Mouse (Mus musculus) c-Kit-positive CD71-positive TER-119-negative erythroid progenitor cells, embryonic 14.5 days (primary cell): Measurements from ENCODE around the gene Gng7.

Experiments used
- DNase-seq: peaks from one replicate; pipeline ENCODE4 v3.0.0-alpha.2; 2013; ENCODE audit warnings: low read depth

The Gng7 gene

DNA sequence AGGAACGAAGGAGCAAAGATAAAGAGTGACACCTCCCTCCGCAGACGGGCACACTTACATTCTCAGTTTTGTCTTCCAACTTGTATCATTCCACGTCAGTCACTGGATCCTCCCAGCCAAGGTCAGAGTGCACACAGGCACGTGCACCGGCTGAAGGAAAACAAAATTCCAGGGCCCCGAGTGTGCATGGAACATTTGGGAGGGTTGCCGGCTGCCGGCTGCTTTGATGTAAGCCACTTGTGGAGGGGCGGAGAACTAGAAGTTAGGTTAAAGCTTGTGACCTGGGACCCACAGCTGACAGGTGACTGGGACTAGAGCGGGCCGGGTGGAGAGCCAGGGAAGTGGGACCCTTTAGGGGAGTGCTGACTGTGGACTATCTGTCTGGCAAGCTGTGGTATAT lies 48.4 kb downstream of the Gng7 start:
- DNase-seq = no peak

DNA sequence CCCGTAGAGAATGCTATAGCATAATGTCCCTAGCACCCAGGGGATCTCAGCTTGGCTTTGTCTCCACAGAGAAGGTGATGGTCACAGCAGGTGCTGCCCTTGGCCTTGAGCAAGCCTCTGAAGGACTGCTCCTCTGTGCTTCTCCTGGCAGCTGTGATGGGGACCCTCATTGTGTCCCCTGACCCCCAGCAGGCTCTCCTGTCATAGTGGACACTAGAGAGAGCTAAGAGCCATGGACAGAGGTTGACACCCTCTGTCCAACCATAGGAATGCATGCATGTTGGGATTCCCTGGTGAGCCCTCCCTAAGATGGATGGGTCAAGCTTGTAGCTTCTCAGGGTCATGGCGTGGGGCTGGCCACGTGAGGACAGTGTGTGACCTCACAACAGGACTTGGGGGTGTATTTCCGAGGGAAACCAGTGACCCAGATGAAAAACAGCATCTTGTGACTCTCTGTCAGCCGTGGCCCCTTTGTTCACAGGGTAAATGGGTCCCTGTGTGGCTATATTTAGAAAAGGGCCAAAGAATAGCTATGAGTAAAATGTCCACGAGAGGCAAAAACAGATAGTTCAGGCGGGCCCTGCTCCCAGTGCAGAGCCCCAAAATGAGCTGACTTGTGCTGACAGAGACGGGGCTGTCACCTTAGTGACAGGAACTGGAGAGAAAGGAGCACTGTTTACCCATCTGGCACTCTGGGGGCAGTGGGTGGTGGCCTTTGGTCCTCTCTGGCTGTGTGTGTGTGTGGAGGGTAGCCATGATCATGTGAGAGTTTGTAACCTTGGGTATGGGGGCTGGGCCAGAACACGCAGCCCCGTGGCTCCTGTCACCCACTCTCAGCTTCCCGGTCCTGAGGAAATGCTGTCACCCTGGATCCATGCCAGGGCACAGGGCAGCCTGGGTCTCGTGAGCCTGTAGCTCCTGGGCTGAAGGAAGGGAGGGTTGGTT lies 51.4 kb downstream of the Gng7 start:
- DNase-seq = no peak

DNA sequence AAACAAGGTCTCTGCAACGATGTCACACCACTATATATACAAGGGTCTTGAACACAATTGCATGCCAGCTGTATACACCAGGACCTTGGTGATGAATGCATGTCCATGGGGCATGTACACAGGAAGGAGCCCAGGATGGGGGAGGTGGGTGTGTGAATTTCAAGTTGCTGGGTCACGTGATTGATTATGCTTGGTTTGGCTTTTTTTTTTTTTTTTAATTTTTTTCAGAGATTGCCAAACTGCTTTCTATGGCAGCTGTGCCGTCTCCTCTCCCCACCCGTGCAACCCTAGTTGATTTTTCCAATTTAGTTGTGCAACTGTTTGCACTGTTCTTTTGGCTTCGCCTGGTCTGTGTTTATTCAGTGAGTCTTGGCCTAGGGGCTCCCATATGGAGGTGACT lies 52.2 kb downstream of the Gng7 start:
- no peak for DNase-seq

DNA sequence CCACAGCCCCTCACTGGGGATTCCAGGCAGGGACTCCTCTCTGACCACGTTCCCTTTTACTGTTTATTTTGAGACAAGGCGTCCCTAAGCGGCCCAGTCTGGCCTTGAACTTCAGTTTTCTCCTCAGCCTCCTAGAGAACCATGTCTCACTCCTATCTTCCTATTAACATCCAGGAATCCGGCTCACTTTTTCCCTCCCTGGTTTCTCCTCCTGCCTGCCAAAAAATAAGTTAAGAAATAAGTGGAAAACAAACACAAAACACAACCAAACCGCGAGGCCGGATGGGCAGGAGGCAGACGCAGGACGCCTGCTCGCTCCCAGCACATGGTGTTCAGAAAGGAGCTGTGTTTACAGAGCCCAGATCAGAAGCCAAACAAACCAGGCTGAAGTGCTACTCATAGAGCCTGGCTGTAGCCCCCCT lies 52.7 kb downstream of the Gng7 start:
- DNase-seq = no peak

DNA sequence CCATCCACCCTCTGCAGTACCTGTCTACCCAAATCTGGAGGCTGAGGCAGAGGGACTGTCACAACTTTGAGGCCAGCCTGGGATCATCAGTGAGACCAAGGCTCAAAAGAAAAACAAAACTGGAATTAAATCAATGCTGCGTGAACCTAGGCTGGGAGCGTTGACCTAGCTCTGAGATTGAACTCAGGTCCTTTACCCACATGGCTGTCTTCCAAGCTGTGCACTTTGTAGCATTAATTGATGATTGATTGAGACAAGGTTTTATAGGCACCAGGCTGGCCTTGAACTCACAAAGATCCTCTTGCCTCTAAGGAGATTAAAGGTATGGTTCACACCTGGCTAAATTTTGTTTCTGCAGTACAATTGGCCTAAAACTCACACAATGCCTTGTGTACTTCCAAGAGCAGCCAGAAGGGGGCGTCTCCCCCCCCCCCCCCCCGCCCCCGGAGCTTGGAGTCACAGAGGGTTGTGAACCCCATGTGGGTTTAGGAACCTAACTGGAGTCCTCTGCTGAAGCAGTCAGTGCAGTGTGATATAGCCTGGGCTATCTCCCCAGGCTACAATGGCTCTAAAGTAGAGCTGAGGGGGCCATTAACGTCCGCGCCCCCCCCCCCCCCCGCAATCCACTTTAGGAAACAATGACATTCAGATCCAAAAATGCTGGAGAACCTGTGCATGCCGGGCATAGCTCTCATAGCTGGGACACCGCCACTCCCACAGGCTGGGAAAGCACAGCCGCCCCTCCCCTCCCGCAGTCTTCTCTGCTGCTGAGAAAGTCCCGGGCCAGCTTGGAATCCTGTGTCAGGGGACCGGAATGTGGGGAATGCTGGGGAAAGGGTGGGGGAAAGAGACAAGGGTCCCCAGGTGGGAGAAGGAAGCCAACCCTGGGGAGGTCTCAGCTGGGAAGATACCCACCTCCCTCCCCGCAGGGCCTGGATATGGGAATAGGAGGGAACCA lies 53.9 kb downstream of the Gng7 start:
- no peak for DNase-seq

DNA sequence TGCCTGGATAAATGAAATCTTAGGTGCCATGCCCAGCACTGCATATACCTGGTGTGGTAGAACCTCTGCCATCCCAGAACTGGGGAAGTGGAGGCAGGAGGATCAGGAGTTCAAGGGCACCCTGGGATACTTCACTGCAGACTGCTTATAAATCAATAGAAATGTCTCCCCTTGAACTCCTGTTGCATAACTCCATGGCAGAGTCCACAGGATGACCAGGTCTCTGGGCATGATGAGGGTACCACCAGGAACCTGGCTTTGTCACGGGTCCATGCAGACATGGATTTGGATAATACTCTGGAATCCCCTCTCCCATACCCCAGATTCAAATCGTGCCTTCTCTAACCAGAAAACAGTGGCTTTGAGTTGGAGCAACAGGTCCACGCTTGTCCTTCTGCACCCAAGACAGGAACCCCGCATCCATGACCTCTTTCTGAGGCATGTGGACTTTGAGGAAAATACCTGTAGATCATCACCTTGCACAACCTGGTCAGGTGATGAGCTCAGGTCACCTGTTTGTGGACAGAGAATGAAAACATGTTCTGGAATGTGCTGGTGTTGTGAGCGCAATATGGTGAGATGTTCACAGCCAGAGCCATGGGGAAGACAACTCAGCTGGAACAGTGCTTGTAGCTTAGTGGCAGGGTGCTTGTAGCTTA lies 55.6 kb downstream of the Gng7 start:
- DNase-seq = no peak

DNA sequence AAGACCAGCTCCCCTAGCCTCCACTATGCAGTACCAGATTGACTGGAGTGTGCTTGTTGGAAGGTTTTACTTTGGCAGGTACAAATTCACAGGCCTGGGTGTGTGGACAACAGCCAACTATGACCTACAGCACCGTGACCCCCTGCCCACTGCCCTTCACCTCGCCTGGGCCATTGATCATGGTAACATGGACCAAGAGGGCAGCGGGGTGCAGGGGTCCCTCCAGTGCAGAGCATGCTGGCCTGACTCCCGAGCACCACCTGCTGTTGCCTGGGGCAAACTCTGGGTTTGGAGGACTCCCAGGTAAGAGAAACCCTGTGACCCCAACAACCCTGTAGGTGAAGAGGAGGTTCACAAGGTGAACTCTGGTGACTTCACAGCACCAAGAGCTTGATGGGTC lies 57.0 kb downstream of the Gng7 start:
- no peak for DNase-seq

DNA sequence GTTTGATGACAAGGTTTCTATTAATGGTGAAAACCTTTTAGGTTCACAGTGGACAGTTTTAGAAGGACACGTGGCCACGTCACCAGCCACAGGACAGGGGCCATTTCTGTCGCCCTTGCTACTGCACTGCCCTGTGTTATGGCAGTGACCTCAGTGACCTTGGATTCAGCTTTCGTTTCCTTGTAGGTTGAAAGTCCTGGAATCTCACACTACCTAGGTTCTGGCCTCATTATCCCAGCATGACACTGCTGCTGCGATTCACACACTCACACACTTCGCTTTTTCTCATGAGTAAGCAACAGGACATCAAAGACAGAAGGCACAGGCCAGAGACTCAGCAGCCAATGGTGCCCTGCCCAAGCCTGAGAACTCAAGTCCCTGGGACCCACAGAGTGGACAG lies 57.8 kb downstream of the Gng7 start:
- no peak for DNase-seq

DNA sequence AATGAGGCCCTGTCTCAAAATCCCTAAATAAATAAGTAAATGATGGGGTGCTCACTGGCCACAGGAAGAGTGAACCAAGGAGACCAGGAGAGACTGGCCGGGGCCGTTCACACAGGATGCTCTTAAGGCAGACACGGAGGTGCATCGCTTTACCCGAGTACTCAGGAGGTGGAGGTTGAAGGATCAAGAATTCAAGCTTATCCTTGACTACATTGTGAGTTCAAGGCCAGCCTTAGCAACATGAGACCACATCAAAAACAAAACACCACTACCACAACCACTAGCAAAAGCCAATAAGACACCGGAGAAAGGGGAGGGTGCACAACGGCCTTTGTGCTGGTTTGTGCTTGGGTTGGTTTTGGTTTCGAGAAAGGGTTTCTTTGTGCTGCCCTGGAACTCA lies 58.4 kb downstream of the Gng7 start:
- DNase-seq = no peak

DNA sequence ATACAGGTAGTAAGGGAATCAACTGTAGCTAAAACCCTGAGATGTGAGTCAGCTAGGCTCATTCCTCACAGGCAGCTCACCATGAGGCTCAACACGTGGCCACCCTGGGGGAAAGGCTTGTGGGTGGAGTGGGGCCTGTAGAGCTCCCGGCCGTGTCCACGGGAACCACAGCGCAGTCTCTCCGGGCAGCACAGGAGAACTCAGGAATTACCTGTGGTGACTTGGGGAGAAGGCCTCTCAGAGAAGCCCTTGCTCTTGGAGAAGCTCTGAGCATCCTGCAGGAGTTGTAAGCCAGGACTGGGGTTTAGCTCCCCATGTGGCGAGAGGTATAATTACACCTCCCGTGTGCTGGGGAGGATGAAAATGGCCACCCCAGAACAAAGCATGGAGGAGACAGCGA lies 59.2 kb downstream of the Gng7 start:
- DNase-seq = peak; percentile 47

DNA sequence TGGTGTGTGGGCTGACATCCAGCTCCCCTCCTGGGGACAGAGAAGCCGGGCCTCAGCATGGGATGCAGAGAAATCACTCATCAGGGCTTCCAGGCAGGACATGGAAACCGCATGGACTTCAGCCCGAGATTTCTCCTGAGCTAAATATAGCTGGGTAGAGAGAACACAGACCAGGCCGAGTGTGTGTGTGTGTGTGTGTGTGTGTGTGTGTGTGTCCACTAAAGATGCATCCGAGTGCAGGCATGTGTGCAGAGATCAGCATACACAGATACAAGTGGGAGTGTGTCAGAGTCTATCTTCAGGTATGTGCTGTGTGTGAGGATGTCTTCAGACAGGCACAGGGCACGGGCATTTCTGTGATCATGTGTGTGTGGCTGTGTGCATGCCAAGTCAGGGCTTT lies 59.9 kb downstream of the Gng7 start:
- no peak for DNase-seq

DNA sequence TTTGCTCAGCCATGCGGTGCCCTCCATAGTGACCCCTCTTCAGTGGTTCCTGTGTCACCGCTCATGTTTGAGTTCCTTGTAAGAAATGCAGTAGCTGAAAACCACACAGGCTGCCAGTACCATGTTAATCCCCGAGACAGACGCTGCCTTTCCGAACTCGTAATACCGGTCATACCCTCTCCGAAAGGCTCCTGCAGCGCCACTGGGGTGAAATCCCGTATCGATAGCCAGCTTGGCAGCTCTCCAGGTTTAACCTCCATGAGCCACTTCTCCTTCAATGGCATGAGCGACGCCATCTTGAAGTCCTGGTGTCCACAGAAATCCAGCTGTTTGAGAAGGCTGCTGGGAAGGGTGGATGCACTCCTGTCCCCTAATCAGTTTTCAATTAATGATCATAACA lies 60.3 kb downstream of the Gng7 start:
- DNase-seq = no peak

DNA sequence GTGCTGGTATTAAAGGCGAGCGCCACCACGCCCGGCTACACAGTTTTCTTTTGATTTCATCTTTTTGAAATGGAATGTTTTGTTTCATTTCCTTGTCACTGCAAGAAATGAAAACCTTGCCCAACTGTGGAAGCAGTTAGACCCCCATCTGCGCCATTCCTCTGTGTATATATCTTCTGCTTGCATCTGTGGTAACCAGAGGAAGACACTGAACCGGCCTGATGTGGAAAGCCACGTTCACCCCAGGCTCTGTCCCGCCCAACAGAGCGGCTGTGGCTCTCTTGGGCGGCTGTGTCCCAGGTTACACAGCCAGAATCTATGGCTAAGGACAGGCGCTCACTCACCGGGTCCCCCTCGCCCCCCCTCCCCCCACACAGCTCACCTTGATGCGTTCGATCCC lies 62.3 kb downstream of the Gng7 start:
- DNase-seq = no peak

DNA sequence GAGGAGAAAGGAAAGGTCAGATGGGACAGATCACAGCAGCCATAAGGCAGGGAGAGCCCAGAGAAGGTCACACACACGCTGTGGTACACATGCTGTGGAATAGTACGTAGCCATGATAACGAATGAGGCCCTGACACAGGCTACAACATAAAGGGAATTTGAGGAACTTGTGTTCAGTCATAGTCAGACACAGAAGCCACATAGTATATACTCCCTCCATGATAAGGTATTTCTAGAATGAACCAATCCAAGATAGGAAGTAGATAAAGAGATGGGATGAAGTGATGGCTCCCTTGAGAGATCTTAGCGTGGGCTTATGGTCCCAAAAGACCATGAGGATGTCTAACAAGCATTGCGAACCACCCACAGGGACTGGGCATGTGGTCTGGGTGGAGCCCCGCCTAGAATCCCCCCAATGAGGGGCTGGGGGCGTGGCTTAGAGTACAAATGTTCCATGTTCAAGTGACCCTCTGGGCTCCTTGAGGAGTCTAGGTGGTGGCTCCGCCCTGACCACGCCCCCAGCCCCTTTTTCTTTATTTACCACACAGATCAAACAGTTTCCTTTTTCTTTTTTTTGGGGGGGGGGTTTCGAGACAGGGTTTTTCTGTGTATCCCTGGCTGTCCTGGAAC lies 62.9 kb downstream of the Gng7 start:
- DNase-seq = no peak

DNA sequence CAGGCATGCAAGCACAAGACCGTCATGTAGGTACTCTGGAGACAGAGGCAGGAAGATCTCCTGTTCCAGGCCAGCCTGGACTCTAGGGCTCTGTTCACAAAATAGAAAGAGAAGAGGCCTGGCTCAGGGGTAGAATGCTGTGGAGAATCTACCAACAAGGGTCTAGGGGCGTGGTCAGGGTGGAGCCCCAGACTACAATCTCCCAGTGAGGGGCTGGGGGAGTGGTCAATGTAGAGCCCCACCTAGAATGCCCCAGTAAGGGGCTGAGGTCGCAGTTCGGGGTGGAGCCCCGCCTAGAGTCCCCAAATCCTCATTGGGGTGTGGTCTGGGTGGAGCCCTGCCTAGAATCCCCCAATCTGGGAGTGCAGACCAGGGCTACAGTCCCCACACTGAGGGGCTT lies 64.4 kb downstream of the Gng7 start:
- DNase-seq = no peak

DNA sequence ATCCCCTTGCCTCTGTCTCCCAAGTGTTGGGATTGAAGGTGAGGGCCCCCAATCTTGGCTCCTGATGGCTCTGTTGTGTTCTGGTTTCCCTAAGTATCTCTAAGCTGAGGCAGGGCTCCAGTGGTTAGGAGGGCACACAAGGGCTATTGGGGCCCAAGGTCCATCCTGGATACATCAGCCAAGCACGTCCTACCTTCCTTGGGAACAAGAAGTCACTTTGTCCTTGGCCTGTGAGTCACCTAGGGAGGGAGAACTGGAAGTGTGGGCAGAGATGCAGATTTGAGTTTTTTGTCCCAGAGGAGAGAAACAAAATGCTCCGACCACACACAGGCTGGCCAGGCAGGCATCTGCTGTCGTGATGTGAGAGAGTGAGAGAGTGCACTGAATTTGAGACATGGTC lies 65.7 kb downstream of the Gng7 start:
- no peak for DNase-seq

DNA sequence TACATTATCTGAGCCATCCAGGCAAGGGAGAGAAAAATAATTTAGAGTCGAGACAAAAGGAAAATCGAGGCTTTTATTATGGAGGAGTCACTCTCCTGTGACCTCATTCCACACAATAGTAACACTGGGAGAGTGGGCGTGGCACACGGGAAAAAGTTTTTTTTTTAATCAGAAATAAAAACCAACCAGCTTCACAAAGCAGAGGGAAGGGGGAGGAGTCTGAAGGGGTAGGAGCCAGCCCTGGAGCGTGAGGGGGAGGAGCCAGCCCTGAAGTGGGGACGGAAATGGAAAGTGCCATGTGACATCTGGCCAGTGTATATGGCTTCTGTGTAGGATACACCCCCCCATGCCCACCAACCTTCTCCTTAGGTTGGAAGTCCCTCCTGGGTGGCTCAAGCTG lies 66.2 kb downstream of the Gng7 start:
- no peak for DNase-seq

DNA sequence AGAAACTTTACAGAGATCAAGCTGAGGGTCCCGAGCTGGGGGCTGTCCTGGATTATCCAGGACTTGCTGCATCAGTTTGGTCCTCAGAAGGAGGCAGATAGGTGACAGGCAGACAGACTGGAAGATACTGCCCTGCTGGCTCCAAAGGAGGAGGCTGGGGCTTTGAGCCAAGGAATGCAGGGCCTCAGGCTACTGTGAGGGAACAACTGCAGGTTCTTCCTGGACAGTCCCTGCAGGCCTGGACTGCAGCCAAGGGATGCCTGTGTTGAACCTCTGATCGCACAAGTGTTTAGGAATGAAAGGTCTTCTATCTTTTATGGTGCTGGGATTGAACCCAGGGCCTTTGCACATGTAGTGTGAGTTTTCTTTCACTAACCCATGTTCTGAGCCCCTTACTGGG lies 66.9 kb downstream of the Gng7 start:
- no peak for DNase-seq

DNA sequence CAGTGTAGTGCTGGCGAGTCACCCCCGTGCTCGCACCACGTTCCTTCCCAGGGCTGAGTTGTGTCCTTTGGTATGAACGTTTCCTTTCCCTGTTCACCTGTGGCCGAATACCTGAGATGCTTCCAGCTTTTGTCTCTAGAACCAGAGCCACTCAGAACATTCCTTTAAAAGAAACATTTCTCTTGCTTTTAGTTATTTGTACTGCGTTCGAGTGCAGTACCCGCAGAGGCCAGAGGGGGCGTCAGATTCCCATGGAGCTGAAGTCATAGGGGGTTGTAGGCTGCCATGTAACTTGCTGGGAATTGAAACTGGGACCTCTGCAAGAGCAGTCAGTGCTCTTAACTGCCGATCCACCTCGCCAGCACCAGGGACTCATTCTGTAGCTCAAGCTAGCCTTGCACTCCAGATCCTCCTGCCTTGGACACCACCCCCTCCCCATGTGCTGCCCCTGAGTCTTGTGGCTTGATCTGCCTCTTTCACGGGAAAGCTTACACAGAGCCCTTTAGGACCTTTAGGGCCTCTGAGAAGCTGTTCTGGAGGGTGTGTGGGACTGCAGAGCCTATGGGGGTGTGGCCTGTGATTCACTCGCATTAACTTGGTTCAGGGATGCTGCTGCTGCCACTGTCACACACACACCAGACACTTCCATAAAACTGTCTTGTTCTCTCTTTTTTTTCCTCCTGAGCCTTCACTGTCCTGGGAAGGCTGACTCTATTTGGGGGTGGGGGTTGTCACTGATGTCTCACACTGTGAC lies 67.9 kb downstream of the Gng7 start:
- DNase-seq = no peak

DNA sequence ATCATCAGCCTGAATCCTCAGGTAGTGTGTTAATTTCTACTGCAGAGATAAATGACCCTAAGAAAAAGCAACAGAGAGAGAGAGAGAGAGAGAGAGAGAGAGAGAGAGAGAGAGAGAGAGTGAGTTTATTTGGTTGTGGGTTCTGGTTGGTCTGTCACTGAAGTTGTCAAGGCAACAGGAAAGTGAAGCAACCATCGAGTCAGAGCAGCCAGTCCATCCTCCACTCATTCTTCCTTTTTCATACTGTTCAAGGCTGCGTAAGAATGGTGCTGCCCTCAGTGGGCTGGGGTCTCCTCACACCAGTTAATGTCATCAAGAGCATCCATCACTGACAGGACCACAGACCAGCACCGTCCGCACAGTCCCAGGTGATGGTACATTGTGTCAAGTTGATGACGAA lies 70.5 kb downstream of the Gng7 start:
- DNase-seq = no peak

DNA sequence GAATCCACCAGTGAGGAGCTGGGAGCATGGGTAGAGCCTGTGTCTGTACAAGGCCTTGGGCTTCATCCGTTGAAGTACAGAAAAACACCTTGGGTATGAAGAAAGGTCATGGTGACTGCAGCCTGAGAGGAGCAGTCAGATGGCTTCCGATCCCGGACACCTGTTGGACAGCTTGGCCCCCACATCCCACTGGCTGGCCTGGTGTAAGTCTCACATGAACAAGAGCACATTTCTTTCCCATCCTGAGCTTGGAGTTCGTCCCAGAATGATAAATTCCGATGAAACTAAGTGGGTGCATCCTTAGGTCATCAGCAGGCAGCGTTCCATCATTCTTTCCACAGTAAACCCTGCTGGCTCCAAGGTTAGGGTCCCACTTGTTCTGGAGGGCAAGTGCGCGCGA lies 71.0 kb downstream of the Gng7 start:
- no peak for DNase-seq
